Mouse (Mus musculus) cerebellum, adult 2 months (tissue): ENCODE measurements around the gene Cox7b.

Experiments used
- CTCF ChIP-seq: fragments of 200-500 bp; IDR thresholded peaks from 2 replicates; pipeline ENCODE4 v1.5.1; 2011; ENCODE audit warnings: low read depth, mild to moderate bottlenecking, control low read depth, low read length, moderate library complexity, borderline replicate concordance; ENCODE audit not compliant: insufficient read depth
- POLR2A ChIP-seq: fragments of 200-500 bp; IDR thresholded peaks from 2 replicates; pipeline ENCODE4 v1.6.1; 2011; ENCODE audit warnings: low read length, control low read depth, borderline replicate concordance; ENCODE audit not compliant: insufficient read depth

DNA sequence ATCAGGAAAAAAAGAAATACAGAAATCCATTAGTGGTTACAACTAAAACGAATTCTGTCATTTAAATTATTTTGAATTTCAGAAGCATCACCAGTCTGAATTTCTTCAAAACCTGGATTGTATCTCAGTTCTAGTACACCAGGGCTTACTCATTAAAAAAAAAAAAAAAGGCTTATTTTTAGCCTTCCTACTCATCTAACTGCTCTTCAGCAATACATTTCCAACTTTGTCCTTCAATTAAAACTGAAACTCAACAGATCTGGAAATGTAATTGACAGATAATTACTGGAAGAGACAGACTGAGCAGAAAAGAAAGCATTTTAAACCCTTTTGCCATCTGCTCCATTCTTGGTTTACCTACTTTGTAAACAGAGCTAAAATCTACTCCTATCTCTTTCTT lies 13.9 kb upstream of the Cox7b start:
- TF ChIP-seq POLR2A (no peak), CTCF (no peak)
